Mouse (Mus musculus): ENCODE data around the gene Tnnt1. TPM values are rescaled to one million over a fixed set of nuclear protein-coding genes. Genes with fewer than 3 reads are reported as not detected.
A peak's percentile ranks its signal among the peaks of the same experiment; 100 is the strongest.

The Tnnt1 gene
- total RNA-seq, 2 experiments from 2014 or later: 3.9 TPM; not detected in 1

DNA sequence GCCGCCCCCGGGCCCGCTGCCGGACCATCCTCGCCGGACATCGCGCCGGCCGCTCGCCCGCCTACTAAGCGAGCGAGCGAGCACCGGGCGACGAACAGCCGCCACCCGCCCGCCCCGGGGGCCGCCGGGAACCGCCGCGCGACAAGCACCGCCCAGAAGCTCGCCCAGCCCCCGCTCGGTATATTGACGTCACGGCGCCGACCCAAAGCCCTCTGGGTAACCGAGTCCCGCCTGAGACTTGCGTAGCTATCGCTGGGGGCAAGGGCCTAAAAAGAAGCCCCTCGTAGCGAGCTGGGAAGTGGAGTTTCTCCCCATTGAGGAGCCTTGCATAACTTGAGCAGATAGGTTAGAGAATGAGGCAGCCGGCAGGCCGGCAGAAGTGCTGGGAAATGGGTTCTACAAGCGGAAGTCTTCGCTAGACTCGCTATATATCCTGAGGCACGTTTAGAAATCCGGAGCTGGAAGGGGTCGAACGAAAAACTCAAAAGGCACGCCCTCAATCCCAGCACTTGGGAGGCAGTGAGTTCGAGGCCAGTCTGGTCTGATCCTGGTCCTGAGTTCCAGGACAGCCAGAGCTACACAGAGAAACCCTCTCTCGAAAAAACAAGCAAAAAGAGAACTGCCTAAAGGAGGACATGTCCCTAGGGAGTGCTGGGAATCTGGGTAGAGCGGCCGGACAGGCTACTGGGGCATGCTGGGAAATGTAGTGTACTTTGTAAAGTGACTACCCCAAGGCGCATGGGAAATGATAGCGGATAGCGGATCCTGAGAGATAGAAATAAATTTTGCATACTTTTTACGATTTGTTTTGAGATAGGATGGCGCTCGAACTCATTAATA, 14.4 kb downstream of the Tnnt1 start, which contains the start of gene Ppp1r12c:
Gene Ppp1r12c, minus strand, starts transcription at position 123 of the 840 bp plus-strand sequence.
- peak; percentile 91 for ATAC-seq (replicated peaks; ENCODE audit: low FRiP score, poor library complexity, severe bottlenecking)

DNA sequence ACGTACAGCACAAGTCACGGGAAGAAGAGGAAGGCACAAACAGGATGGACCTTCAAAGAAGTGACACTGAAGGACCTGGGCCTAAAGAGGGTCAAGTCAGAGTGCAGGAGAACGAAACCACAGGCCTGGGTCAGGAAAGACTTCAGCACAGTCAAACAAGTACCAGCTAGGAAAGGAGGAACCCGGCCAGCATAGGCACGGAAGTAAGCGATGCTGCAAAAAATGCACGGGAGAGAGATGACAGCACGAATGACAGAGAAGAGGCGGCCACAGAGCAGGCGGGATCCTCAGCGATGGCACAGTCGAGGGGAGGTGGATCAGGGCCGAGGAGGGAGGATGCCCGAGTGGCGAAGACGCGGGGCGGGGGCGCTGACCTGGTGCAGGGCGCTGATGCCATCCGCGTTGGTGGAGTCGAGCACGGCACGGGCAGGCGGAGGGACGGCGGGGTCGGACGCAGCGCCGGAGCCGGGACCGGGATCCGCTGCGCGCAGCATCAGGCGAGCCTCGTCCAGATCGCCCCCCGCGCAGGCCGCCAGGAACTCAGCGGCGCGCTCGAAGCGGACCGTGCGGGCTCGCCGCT, 15.2 kb downstream of the Tnnt1 start:
- peak; percentile 58 for ATAC-seq (replicated peaks; ENCODE audit: low FRiP score, poor library complexity, severe bottlenecking)

DNA sequence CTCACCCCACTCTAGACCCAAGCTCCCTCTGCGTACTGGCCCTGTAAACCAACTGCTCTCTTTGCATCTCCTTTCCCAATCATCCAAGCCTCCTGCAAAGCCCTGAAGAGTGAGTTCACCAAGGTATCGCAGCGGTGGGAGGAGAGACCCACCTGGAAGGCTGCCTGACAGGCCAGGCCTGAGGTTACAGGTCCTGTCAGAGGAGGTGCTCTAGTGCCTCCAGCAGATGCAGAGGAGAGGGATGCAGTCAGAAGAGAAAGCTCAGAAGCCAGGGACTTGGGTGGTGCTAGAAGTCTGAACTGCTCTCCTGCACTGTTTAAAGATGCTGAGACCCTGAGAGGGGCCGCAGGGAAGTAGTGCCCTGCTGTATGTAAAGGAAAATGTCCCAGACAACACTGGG, 17.1 kb downstream of the Tnnt1 start:
- no peak for ATAC-seq (replicated peaks; ENCODE audit: low FRiP score, poor library complexity, severe bottlenecking)

DNA sequence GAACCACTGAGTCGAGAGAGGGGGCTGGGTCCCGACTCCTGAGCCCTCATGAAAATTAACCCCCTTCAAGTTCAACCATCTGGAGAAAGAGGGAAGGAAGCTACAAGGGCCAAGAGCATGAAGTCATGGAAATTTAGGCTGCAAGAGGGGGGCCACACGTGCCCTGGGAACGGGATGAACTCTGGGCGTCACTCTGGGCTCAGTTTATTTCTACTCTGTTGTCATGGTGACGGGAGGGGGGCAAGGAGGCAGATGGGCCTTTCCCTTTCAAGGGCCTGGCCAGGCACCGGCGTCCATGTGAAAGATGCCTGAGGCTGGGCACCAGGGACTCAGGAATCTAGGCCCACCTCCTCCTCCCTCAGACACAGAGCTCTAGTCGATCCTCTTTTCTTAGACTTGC, 17.9 kb downstream of the Tnnt1 start:
- no peak for ATAC-seq (replicated peaks; ENCODE audit: low FRiP score, poor library complexity, severe bottlenecking)

DNA sequence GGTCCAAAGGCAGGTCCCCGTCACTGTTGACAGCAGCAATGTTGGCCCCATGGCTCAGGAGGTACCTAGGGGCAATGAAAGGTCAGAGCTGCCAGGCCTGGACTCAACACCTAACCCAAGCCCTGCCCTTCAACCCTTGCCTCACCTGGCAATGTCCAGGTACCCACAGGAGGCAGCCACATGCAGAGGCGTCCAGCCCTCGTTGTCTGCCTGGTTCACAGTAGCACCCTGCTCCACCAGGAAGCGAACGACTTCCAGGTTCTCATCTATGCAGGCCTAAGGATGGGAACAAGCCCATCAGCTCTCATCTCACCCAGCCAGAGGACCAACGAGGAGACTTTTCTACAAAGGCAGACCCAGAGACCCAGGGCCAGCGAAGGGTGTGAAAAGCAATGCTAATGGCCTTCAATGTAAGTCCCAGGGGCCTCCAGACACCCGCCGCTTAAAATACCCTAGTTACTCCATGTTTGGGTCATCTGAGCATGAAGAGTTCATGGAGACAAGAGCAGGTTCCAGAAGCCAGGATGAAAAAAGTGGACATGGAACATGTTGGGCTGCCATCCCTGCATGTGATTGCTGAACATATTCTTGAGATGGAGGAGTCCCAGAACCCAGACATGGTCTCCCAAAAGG, 18.8 kb downstream of the Tnnt1 start:
- no peak for ATAC-seq (replicated peaks; ENCODE audit: low FRiP score, poor library complexity, severe bottlenecking)

DNA sequence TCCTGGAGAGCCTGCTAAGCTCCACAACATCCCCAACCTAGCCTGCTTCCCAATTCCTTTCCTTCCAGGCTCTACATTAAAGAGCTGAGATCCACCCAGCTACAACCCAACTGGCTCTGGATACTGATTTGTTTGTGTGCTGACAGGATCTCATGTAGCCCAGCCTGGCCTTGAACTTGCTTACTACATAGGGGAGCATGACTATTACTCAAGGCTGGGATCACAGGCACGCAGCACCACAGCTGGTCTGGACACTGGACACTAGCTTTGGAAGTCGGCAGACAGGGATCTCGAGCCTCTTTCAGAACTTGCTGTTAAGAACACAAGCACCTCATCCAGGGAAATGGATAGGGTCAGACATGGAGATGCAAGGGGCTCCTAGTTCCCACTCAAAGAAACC, 19.7 kb downstream of the Tnnt1 start:
- no peak for ATAC-seq (replicated peaks; ENCODE audit: low FRiP score, poor library complexity, severe bottlenecking)

DNA sequence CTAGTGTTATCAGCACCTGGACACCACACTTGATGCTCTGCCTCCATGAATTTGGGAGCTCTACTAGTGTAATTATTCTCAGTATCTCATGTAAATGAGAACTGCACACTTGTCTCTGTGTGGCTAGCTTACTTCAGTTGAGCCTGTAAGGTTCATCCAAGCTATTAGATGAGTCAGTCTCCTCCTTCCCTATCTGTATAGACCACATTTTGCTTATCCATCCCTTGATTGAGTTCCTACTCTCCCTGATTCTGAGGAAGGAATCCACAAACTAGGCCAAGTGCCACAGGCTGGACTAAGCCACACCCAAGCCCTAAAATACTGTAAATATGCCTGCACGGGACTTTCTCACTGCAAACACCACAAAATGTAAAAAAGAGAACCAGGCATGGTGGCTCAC, 22.2 kb downstream of the Tnnt1 start:
- ATAC-seq (replicated peaks; ENCODE audit: low FRiP score, poor library complexity, severe bottlenecking): no peak

DNA sequence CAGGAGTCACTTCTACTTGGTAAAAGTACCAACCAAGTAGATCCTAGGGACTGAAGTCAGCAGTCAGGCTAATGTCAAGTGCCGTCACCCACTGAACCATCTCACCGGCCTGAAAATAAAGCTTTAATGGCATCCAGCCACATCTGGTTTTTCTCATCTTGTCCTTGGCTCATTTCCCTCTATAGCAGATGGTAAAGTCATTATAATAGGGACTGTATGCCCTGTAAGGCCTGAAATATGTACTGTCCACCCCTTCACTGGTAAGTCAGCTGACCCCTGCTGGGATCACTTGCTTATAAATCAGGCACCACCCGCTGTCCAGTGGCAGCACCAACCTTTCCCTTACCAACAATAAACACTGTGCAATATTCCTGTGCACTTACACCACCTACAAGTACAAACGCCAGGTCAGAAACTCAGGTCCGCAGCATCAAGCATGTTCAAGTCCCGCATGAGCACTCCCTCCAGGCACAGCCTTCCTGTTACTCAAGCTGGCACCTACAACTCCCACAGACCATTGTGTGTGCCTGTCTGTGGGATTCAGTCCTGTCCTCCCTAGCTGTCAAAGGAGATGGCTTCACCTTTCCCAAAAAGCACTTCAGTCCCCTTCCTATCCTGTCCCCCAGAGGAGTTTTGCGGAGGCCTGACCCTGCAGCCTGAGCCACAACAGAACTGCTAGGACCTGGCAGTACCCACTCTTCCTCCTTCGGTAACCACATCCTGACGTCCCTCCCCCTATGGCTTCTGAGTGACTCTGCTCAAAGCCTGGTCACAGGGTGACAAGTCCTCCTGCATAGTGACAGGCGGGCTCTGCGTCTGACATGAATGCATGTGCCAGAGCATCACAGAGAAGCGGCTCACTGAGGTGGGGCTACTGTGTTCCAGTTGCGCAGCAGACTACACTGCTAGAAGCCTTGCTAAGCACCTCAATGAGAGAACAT, 23.6 kb downstream of the Tnnt1 start:
- no peak for ATAC-seq (replicated peaks; ENCODE audit: low FRiP score, poor library complexity, severe bottlenecking)

DNA sequence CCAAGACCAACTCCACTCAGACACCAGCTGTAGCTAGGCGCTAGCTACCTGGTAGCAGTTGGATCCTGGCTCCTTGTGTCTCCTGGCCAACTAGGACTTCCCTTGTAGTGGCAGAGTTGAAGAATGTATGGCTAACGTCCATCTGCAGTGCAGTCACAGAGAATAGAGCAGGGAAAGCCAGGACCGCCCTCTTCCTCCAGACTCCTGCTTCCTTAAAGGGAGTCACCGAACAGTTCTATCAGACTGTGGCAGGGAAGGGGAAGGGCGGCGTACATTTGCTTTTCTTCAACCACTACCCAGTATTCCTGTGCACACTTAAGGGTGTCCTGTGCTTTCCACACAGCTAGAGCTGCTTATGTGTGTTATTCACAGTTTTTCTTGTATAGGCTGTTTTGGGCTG, 24.9 kb downstream of the Tnnt1 start:
- ATAC-seq (replicated peaks; ENCODE audit: low FRiP score, poor library complexity, severe bottlenecking): no peak

DNA sequence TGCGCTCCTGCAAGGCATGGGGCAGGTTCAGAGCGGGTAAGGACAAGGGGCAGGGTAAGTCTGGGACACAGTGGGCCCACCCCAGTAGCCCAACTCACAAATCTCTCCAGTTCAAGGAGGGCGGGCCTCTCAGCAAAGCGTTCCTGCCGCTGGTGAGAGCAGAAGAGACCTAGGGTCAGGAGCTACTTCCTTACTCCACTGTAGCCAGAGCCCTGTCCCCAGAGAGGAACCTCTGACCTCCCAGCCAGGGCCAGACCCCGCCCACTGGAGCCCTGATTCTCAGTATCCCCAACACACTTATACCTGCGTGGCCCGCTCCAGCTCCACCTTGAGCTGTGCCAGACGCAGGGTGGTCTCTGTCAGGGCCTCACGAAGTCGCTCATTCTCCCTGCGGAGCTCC, 33.9 kb downstream of the Tnnt1 start:
- no peak; the same call in 1 of the 2 replicates for ATAC-seq (replicated peaks; ENCODE audit: low FRiP score, poor library complexity, severe bottlenecking)

DNA sequence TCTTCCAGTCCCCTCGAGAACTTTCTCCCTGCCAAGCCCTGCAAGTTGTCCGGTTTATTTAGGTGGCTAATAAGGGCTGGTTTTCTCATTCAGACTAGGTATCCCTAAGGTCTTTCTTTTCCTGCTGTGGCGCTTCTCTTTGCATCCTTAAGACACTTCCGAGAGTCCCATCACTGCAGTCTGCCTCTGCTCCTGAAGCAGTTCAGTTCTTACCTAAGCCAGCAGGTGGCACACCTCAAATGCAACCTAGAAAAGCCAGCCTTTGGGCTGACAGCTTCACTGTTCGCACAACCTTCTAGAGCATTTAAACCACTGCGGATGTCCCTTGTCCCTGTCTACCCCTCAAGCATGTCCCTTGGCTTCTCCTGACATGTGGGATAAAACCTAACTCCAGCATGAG, 36.5 kb downstream of the Tnnt1 start:
- ATAC-seq (replicated peaks; ENCODE audit: low FRiP score, poor library complexity, severe bottlenecking): no peak

DNA sequence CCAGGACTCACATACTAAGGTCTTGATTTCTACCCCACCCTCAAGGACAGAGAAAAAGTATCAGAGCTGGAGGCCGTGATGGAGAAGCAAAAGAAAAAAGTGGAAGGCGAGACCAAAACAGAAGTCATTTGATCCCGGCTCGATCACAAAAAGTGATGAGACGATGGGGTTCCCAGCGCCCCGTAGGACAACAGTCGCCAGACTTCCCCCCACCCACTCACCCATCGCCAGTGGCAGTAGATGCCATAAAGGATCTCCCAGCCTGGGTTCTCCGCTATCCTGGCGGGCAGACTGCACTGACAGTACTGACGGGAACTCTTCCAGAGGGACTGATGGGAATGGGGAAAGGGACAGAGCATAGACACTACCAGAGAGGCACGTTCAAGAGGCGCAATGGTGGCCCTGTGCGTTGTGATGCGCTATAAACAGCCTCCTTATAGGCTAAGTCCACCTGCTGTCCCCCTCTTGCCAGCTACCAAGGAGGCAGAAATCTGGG, 37.3 kb downstream of the Tnnt1 start:
- no peak for ATAC-seq (replicated peaks; ENCODE audit: low FRiP score, poor library complexity, severe bottlenecking)

DNA sequence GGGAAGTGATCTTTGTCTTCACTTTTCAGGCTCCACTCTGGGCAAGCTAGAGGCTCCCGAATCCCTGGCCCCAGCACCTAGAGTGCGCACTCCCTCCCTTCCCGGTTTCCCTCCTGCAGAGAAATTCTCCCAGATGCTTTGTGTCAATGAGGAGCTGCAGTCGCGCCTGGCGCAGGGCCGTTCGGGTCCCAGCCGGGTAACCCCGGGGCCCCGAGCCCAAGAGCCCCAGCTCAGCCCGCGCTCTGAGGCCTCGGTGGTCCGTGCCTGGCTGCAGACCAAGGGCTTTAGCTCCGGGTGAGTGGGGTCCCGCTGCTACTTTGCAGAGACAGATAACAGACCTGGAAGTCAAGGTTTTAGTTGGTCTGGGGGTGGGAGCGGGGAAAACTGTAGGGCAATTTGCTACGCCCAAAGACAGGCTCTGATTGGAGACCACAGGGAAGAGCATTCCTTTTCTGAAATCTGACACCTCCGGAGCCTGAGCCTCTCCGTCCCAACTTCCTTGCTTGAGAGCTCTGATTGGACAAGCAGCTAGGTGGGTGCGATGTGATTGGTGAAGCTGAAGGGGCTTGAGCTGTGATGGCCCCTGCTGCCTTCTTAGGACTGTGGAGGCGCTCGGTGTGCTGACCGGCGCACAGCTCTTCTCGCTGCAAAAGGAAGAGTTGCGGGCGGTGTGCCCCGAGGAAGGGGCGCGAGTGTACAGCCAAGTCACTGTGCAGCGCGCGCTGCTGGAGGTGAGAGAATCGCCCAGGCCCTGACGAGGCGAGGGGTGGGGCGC, 38.0 kb downstream of the Tnnt1 start:
- no peak for ATAC-seq (replicated peaks; ENCODE audit: low FRiP score, poor library complexity, severe bottlenecking)

DNA sequence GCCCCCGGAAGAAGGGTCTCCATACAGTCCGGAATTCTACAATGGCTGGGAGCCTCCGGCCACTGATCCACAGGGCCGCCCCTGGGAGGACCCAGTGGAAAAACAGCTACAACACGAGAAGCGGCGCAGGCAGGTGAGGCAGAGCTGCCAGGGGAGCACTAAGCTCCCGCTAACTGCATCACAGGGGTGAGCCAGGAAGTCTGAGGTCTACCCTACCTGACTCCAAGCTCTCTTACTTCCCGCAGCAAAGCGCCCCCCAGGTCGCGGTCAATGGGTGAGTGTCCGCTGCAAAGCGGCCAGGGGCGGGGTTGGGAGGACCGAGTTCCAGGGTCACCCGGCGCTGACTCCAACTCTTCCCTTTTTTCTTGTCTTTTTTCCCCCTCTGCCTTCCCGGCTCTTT, 42.2 kb downstream of the Tnnt1 start:
- ATAC-seq (replicated peaks; ENCODE audit: low FRiP score, poor library complexity, severe bottlenecking): no peak

DNA sequence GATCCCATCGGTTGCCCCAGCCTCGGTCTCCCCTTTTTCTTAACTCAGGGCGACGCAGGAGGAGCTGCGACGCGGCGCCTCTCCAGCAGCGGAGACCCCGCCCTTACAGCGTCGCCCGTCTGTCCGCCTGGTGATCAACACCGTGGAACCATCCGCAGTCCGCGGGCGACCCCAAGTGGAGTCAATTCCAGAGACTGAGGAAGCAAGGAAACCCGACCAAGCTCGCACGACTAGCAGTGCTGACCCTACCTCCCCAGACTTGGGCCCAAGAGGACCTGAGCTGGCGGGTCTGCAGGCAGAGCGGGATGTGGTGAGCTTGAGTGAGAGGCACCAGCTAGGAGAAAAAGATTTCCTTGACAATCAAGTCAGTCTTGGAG, 45.0 kb downstream of the Tnnt1 start:
- no peak for ATAC-seq (replicated peaks; ENCODE audit: low FRiP score, poor library complexity, severe bottlenecking)

DNA sequence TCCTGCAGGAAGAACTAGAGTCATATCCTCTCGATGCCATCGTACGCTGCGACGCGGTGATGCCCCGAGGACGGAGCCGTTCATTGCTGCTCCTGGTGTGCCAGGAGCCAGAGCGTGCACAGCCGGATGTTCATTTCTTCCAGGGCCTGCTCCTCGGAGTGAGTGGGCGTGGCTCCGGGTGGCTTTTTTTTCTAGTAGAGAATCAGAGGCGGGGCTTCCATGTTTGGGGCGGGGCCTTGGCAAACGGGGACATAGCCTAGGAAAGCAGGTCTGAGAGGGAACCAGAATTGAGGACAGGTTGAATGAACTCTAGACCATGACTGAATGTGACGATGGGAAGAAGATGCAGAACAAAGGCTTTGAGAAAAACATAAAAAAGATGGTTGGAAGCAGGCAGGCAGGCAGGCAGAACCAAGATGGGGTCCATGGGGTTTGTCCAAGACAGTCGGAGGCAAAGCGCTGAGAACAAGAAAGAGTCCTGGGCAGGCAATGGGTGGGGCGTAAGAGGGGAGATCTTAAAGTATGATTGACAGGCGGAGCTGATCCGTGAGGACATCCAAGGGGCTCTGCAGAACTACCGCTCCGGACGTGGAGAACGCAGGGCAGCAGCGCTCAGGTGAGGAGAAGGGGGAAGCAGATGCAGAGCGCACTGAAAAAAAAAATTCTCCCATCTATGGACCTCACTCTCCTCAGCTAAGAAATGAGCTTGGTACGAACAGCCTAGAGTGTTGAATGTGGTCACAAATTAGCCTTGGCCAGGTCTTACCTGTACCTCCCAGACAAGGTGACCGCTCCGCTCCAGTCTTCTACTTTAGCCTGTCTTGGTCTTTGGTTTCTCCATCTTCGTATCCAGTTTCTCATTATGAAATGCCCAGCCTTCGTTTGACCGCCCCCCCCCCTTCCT, 45.7 kb downstream of the Tnnt1 start:
- ATAC-seq (replicated peaks; ENCODE audit: low FRiP score, poor library complexity, severe bottlenecking): no peak

DNA sequence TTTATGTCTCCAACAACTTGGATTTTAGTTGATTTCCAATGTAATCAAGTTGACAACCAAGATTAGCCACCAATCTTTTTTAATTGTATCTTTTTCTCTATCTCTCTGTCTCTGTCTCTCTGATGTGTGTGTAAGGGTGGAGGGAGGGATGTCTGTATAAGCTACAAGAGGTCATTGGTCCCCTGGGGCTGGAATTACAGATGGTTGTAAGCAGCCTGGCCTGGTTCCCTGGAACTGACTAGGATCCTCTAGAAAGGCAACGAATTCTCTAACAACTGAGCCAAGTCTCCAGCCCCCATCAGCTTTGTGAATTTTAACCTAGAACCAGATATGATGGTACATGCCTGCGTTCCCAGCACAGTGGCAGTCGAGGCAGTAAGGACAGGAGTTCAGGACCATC, 48.4 kb downstream of the Tnnt1 start:
- no peak for ATAC-seq (replicated peaks; ENCODE audit: low FRiP score, poor library complexity, severe bottlenecking)

DNA sequence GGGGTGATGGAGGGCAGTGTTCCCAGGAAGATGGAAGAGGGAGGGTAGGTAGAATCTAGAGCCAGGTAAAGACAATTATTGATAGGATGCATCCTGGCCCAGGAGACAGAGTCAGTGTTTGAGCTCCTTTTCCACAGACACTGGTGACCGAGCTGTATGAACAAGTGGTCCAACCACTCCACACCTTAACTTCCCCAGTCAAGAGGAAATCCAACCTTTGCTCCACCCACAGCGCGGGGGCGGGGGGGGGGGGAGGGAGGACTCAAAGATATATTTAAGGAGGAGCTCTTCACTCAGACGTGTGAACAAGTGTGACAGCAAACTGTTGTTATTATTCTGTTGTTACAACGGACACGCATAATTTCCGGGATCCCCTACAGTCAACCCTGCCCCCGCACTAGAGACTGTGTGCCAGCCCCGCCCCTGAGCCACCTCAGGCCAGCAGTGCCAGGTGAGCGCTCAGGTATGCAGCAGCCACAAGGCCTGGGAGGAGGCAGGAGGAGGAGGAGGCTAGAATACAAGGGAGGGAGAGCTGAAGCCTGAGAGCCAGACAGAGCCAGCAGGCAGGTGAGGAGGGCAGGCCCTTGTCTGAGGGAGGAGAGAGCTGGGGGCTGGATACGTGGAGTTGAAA, 51.9 kb downstream of the Tnnt1 start:
- ATAC-seq (replicated peaks; ENCODE audit: low FRiP score, poor library complexity, severe bottlenecking): no peak

Data from erythroid progenitor cell, adult 5-6 weeks (primary cell).